ENCODE assay signal across 15 mouse cellular contexts in the genomic region with DNA sequence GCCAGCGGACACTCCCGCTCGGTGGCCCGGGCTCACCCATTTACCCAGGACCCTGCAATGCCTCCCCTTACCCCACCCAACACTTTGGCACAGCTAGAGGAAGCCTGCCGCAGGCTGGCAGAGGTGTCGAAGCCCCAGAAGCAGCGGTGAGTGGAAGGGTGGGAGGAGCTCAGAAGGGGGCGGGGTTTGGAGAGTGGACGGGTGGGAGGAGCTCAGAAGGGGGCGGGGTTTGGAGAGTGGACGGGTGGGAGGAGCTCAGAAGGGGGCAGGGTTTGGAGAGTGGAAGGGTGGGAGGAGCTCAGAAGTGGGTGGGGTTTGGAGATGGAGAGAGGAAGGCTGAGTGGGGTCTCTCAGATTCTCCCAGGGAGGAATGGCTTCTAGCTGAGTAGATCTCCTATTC. TPM values are rescaled to one million over a fixed set of nuclear protein-coding genes. Genes with fewer than 3 reads are reported as not detected.
"Had no signal": no experiment of that assay in that cellular context is flagged by ENCODE, and none has a peak within 500 bp of the region (broad histone marks: within the 10 kb centered on the region; RNA-seq: fewer than 3 reads in every experiment).

No protein-coding gene starts in this region.

- H3K9me3 ChIP-seq: liver, embryonic 15.5 days; midbrain, embryonic 15.5 days; neural tube, embryonic 13.5 days had no signal

- DNase-seq: kidney, adult 18-20 months; kidney, postnatal 10 days; lung, adult 2 months; retina, postnatal 1 day; thymus, adult 18-20 months; thymus, postnatal 25 days had no signal

- H3K27ac ChIP-seq: layer of hippocampus, adult 2 months; liver, embryonic 15.5 days; macrophage; midbrain, embryonic 15.5 days; neural tube, embryonic 13.5 days had no signal

- H3K36me3 ChIP-seq: liver, embryonic 15.5 days had no signal

- H3K4me1 ChIP-seq: liver, embryonic 15.5 days; megakaryocyte, embryonic 14.5 days had no signal

- H3K4me2 ChIP-seq: liver, embryonic 11.5 days; liver, embryonic 15.5 days; midbrain, embryonic 11.5 days; midbrain, embryonic 15.5 days; neural tube, embryonic 13.5 days had no signal

- H3K4me3 ChIP-seq: layer of hippocampus, adult 2 months; liver, embryonic 15.5 days; megakaryocyte, embryonic 14.5 days; midbrain, embryonic 15.5 days; neural tube, embryonic 13.5 days had no signal

- H3K27me3 ChIP-seq: liver, embryonic 15.5 days; megakaryocyte, embryonic 14.5 days; midbrain, embryonic 15.5 days; neural tube, embryonic 13.5 days had no signal

- H3K9ac ChIP-seq: liver, embryonic 15.5 days; midbrain, embryonic 15.5 days; neural tube, embryonic 13.5 days had no signal

- ATAC-seq: lung, postnatal 0 days; midbrain, embryonic 15.5 days had no signal

RNA-seq across cellular contexts. Expression of a gene that starts 23.6 kb away (rescaled TPM):
- polyA plus RNA-seq: macrophage had no signal
